In genomic region chrX:57784959-57785358, GRCm38 (mm10) we compare ENCODE assay signal across 13 mouse cellular contexts.
"Had no signal": no experiment of that assay in that cellular context is flagged by ENCODE, and none has a peak within 500 bp of the region (broad histone marks: within the 10 kb centered on the region; RNA-seq: fewer than 3 reads in every experiment).

No protein-coding gene starts in this region.

- H3K27ac ChIP-seq: left cerebral cortex, adult 2 months; limb, embryonic 15.5 days; liver, embryonic 12.5 days; macrophage; neural tube, embryonic 13.5 days had no signal

- H3K4me1 ChIP-seq: limb, embryonic 15.5 days; liver, embryonic 12.5 days; neural tube, embryonic 13.5 days had no signal

- H3K9me3 ChIP-seq: limb, embryonic 15.5 days; liver, embryonic 12.5 days; neural tube, embryonic 13.5 days had no signal

- H3K4me3 ChIP-seq: left cerebral cortex, adult 2 months; limb, embryonic 15.5 days; liver, embryonic 12.5 days; neural tube, embryonic 13.5 days had no signal

- H3K27me3 ChIP-seq: limb, embryonic 15.5 days; liver, embryonic 12.5 days; neural tube, embryonic 13.5 days had no signal

- H3K9ac ChIP-seq: limb, embryonic 15.5 days; liver, embryonic 12.5 days; lung, embryonic 14.5 days; neural tube, embryonic 13.5 days had no signal

- H3K36me3 ChIP-seq: limb, embryonic 15.5 days; liver, embryonic 12.5 days; neural tube, embryonic 13.5 days had no signal

- DNase-seq: kidney, adult 2 months; kidney, postnatal 25 days; lung, embryonic 14.5 days; lung, postnatal 10 days; right cerebral cortex, adult 18-20 months; right cerebral cortex, postnatal 25 days; thymus, postnatal 36 days had no signal

- H3K4me2 ChIP-seq: limb, embryonic 15.5 days; liver, embryonic 12.5 days; lung, embryonic 14.5 days; neural tube, embryonic 13.5 days had no signal

- ATAC-seq: intestine, embryonic 16.5 days; liver, embryonic 12.5 days had no signal
